Mouse (Mus musculus) layer of hippocampus, adult 8-10 months (tissue): ENCODE results near the gene Ago1. TPM values are rescaled to one million over a fixed set of nuclear protein-coding genes. Genes with fewer than 3 reads are reported as not detected.

ENCODE experiments used
- DNase-seq, 2 experiments: peaks; one replicate each; pipeline ENCODE4 v3.0.0; 2022; ENCODE audit warnings: low spot score in 2 of 2
- total RNA-seq, 4 experiments: library from RNA; stranded (reverse); gene quantifications; 2 replicates each; pipeline ENCODE4 v1.2.4; 2022

The Ago1 gene
- total RNA-seq, 4 experiments from 2014 or later = 60.7 to 65.7 (median 62.1) TPM

DNA sequence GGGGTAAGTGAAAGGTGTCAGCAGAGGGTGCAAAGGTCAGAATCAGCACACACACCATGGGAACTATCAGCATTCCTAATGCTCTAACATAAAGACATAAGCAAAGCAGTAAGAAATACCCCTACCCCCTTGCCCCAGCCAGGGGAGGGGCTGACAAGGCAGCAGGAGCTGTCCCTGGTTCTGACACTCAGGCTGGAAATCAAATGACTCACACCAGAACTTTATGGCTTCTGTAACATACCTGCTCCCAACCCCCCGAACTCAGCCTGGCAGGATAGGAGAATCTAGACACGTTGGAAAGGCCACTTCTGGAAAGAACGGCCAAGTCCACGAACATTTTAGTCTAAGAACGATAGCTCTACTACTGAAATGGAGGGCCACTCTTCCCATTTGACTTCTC is 4.6 kb upstream of the Ago1 start:
- no peak for DNase-seq

DNA sequence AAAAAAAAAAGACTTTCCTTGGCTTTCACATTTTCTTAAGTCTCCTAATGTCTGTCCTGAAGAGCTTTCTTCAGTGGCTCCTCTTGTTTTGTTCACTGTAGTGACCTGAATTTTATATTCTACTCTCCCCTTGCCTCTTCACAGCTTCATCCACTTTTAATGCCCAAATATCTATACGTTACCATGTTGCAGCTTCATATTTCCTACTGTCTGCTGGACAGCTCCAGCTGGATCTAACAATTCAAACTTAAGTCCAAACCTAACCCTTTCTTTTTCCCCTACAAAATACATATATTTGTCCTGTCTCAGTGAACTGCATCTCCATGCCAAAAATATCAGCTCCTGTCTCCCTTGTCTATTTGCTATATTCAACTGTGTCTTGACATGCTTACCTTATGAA is 951 bp upstream of the Ago1 start:
- DNase-seq = no peak

DNA sequence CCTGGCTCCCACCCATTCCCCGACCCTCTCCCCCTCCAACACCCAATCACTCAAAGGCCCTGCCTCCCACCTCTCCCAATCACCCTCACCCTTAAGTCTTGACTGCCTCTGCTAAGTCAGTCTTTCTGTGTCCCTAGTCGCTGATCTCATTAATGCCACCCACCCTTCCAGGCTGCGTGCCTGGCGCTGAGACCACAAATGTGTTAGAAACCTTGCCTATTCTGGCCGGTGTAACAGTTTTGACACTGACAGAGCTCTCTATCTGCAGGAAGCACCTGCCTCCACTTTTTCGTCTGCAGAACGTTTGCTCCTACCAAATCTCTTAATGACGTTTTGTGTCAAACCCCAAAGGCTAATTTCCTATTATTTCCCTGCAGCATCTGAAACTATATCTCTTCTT is 542 bp upstream of the Ago1 start:
- peak in 1 of 2 experiments; percentile 46 for DNase-seq

DNA sequence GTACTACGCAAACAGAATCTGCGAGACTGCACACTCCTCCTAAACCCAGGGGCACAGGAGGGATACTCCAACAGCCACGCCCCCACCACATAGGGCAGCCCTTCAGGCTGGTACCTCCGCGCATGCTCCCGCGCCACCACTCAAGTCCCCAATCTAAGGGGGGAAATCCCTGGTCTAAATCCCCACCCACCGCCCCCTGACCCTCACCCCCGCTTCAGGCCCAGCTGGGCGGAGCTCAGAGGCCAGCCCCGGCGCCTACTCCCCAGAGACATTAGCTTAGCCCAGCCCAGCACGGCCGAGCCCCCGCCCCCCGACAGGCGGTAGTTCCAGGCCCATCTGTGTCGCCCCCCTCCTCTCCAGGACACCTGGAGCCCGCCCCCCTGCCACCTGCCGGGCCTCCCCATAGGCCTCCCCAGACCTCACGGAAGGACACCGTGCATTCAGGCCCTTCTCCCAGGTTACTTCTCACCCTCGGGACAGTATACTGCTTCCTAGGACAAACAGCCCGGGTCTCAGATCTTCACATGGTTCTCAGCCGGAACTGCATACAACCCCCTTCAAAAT is 580 bp downstream of the Ago1 start:
- peak; percentile 25 to 30 for DNase-seq

DNA sequence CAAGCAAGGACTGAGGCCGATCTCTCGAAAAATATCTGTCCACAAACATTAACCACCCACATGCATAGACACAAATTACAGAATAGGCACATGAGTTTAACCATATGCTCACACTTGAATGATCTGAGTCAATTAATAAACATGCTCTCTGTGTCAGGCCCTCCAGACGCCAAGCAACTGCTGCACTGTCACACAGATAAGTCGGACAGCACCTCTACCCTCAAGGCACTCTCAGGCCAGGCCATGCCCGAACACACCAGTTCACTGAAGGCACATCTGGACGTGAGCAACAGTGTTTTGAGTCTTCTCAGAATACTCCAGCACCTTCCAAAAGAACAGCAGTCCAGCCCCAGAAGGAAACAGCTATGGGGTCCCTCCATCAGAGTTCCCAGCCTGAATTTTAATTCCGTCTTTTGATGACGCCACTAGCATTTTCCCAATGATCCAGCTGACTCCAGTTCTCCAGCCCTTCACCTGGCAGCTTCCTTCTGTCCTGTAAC is 2.1 kb downstream of the Ago1 start:
- no peak for DNase-seq

DNA sequence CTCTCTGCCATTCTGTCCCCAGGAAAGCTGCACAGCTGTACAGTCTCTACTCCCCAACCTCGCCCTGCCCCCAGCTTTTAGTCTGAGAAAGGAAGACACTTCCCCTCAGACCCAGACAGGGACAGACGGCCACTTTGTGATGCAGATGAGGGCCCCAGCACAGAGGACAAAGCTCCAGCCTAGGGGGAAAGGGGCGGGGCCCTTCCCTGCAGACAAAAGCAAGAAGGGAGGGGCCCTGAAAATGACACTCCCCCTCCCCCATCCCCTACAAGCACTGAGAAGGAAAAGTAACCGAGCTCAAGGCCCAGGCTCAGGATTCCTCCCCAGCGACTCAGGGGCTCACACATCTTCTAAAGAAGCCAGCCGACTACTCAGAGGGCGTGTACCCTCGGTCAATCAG is 2.5 kb downstream of the Ago1 start:
- DNase-seq = peak; percentile 21 to 42

DNA sequence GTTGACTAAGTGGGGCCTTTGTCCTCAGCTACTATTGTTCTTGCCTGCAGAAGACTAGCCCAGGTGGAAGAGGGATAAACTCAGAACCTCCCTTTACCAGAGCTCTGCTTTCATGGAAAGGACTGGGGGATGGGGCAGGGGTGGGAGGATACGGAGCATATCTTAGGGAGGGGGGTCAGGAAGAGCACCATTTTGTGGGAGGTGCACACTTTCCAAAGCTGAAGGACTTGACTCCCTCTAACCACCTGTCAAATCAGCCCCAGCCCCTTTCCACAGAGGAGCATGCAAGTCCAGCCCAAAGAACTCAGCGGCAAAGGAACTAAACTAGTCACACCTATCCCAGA is 3.5 kb downstream of the Ago1 start:
- DNase-seq = no peak

DNA sequence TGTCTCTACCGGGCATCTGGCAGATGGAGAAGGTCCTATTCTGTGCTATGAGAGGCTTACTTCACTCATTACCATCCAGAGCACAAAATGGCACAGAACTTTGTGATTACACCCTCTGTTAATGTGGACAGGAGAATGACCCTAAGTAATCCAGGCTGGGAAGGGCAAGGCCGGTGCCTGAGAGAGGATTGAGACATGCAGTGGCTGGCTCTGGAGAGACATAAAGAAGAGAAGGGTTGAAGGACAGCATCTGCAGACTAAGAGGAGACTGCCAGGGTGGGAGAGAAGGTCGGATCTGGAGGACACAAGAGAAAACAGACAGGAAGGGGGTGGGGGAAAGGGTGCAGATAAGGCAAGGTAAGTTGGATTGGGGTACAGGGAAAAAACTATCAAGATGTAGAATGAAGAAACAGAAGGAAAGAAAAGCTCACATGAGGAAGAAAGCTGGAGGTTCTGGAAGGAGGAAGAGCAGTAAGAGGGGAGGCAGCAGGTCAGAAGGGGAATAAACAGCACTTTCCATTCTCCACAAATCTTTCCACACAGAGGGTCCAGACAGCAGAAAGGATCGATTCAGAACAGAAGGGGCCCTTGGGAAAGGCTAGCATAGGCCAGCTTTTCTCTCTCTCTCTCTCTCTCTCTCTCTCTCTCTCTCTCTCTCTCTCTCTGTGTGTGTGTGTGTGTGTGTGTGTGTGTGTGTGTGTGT is 4.0 kb downstream of the Ago1 start:
- DNase-seq = no peak

DNA sequence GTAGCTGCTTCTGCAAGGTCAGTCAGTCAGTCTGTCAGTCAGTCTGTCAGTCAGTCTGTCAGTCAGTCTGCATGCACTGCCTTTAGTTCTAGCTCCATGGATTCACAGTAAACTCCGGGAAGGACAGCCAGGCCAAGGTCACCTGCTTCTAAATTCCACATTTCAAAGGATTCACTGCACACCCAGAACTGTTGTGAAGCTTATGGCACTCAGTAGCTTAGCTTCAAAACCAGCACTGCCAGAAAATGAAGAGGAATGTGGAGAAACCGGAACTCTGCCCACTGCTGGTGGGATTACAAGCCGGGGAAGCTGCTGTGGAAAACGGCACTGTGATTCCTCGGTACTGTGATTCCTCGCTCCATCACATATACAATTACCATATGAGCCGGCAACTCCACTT is 12.9 kb downstream of the Ago1 start:
- no peak for DNase-seq

DNA sequence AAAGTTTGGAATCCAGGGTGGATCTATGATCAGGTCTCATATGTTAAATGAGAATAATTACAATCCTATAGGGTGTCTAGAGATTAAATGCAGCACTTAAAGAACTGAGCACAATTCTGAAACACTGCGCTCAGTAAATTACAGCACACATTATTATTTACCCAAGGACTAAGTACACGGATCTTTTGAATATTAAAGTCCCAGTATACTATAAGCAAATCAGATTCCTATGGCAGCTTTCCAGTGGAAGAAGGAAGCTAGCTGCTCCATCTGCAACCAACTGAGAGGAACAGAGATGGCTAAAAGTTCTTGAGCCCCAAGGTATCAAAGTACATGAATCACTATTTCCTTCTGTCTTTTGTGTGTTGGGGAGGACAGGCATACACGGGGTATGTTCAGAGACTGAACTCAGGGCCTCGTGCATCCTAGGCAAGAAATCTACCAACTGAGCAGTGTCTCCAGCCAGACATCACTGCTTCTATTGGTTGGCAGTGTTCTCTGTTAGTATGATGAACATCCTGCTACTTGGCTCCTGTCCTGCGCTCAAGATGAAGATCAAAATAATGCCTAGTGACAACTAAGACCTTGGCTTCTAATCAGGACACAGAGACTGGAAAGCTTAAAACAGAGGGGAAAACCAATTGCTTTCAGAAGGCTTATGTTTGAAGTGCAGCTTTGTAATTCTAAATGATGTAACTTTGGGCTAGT is 13.7 kb downstream of the Ago1 start:
- DNase-seq = no peak

DNA sequence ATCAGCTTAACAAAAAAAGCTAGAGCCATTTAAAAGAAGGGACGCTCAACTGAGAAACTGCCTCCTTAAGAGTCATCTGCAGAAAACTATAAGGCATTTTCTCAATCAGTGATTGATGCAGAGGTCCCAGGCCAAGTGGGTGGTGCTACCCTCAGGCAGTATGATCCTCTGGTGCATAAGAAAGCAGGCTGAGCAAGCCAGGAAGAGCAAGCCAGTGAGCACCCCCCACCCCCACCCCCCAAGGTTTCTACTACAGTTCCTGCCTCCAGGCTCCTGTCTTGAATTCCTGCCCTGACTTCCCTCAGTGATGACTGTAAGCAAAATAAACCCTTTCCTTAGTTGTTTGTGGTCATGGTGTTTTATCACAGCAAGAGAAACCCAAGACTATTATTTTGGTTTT is 18.1 kb downstream of the Ago1 start:
- DNase-seq = no peak

DNA sequence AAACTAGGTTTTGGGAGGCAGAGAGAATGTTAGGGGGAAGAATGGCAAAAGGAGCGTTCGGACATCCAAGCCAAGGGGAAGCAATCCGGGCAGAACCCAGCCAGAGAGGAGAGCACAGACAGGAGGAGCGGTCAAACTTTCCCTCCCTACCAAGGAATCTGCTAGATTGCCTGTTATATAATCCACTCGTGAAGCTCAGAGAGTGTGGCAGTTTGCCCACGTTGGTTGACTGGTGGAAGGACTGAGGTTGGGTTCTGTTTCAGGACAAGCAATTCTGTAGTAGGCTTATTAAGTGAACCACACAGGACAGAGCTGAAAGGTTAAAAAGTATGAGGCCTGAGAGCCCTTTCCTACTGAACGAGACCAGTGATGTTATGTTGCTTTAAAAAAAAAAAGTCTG is 21.3 kb downstream of the Ago1 start:
- no peak for DNase-seq

DNA sequence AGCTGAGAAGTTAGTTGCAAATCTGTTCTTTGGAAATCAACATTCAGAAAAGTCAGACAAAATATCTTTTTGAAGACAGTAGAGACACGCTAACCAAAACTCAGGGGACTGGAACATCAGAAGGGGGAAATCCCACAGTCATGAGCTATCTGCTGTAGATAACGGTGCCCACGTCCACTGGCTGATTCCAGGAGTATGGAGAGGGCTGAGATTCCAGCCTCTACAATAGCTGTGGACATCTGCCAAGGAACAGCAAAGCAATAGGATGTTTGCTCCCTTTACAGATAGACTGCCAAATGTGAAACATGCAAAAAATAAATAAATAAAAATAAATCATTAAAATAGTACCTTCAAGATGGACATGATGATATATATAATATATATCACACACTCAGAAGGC is 23.9 kb downstream of the Ago1 start:
- no peak for DNase-seq

DNA sequence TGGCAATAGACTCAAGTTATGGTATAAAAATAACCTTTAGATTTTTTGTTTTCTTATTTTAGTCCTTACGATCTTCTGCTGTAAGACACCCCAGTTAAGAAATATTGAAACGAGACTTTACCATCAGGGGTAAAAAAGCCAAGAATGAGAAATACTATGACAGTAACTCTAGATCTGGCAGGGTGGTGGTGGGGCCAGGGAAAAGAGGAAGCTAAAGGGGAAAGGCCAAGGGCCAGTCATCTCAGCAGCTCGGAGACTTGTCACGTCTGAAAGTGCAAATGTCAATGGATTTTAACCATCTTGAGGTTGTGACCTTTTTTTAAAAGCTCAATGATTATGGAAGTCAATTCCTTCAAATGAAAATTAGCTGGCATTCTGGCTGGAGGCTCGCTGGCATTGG is 30.1 kb downstream of the Ago1 start:
- no peak for DNase-seq

DNA sequence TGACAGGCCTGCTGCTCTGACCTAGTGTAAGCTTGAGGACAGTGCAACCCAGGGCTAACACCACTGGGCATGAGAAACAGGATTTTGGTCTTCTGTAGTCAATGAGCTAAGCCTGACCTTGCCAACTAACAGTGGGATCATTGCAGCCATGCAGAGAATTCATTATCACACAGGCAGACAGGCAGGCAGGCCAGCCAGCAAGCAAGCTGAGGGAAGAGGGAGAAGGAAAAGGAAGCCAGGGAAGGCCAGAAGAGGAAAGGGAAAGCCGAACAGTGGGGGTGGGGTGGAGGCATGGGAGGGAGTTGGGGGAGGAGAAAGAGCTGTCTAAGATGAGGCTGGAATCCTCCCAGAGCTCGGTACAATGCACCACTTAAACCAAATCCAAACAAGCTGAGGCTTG is 32.1 kb downstream of the Ago1 start:
- DNase-seq = peak in 1 of 2 experiments; percentile 28

DNA sequence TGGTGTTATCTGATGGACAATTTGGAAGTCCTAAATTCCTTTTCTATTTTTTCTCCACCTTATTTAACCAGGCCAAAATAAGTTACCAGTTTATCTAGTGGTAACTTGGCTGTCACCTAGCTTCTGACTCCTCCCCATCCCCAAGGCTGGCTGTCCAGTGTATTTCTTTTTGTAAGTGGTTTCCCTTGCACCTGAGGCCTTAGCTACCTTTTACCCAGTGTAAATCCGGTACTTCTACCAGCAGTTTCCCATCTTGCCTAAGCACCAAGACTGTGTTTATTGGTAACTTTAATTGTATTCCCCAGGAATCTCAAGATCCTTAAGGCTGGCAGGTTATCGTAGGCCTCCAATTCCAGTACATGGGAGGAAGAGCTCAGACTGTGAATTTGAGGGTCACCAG is 34.3 kb downstream of the Ago1 start:
- no peak for DNase-seq

DNA sequence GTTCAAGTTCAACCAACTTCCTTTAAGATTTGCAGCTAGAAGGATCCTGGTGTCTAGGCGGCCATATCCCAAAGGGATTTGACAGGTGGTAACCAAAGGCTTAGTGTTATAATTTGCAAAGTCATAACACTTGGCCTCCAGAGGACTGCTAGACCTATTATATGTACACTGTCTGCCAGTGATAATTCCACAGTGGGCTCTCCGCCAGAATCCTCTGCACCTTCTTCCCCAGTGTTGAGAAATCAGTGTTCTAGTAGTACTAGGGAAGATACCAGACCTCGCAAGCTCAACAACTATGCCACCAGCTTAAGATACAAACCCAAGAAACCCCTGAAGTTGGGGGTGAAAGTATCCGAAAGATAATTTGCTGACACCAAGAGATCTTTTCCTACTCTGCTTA is 35.2 kb downstream of the Ago1 start:
- DNase-seq = no peak

DNA sequence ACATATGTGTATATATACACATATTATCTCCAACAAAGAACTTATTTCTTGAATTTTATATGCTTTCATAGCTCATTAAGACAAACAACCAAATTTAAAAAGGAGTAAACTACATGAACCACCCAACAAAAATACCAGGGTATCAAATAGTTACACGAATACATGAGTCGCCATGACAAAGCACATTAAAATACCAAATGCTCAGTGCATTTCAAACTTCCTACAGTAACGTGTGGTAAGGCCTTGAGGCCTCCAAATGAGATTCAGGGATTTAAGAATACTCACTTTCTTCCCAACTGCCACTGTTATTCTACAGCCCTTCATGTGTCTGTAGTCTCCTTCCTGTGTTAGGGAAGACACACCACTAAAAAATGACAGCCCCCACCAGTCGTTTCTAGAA is 36.6 kb downstream of the Ago1 start:
- DNase-seq = no peak

DNA sequence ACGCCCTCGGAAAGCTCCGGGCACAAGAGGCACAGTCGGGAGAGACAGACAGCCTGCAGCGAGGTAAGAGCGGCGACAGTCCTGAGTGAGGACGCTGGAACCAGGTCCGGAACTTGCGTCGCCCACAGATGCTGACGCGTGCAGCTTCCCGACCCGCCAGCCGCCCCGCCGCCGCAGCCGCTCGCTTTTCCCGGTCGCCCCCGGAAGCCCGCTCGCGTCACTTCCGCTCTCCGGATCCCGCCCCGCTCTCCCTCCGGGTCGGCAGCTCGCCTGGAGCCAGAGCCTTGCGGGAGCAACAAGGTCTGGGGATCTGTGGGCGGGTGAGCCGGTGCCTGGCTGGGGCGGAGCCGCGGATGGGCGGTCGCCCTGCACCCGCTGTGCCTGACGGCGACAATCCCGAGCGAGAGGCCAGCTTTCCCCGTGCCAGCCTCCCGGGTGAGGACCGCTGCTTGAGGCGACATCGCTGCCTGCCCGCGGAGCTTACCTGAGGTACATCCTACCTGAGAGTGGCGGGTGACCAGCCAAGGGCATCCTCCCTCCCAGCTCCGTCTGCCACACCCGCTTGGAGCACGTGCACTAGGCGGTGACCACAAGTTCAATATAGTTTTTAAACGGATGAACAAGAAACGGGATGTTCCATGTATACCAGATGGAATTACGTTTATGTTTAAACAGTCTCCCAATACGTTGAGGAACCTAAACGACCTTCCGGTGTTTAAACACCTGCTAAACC is 38.9 kb downstream of the Ago1 start, which contains the start of gene Ago3:
Ago3 (minus strand) TSS at position 210 of the 733 bp plus-strand sequence.
- DNase-seq = peak; percentile 88 to 91

DNA sequence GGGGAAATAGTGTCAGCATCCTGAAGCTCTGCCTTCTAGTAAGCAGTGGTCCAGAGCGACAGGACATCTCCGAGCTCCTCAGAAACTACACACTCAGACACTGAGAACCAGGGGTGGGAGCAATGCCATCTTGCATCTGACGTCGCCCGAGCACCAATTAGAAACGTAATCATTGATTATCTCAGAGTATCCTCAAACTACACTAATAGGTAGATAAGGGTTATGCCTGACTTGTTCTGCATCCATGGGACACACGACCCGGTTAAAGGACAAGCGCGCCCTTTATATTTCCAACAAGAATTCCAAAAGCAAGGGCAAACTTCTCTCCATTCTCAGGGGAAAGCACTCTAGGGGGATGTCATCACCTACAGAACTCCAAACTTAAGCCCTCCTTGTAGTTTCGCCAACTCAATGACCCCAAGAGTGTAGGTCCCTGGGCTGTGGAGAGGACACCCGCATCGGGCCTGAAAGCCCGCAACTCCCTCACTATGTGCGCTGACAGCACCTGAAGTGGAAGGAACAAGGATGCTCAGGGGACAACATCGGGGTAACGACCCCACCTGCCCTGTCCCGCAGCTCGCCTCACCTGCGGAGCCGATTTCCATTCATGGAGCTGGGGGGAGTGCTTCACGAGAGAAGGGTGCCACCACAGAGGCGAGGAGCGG is 39.6 kb downstream of the Ago1 start:
- no peak for DNase-seq

DNA sequence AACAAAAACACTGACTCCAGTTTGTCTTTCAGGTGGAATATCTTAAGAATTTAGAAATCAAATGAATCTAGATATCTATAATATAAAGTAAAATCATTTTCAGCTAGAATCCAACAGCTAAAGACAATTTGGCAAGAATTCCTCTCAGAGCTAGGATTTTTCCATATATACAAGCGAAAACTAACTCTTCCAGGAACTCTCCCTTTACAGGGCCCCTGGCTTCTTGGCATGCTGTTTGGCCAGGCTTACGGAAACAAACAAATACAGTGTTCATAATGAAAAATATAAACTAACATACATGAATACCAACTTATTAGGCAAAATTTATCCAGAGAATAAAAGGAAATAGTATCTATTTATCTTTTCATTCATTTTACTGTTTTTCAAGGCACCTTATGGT is 44.5 kb downstream of the Ago1 start:
- no peak for DNase-seq

DNA sequence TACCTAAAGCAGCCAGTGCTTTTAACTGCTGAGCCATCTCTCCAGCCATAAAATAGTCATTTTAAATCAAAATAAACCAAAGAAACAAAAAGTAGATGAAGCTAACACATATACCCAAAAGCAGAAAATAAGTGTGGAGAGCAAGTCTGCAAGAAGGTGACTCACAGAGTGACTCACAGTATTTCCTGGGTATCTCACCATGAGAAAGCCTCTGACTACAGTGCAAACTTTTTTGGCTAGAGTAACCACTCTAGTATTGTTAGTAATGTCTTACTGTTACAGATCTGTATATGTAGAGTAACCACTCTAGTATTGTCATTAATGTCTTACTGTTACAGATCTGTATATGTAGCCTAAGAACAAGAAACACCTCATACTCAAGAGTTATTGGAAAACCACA is 52.7 kb downstream of the Ago1 start:
- no peak for DNase-seq
